ENCODE assay signal across 17 mouse cellular contexts in genomic region chr12:44300793-44301192, GRCm38 (mm10).
"Had no signal": no experiment of that assay in that cellular context is flagged by ENCODE, and none has a peak within 500 bp of the region (broad histone marks: within the 10 kb centered on the region; RNA-seq: fewer than 3 reads in every experiment).

No protein-coding gene starts in this region.

- ATAC-seq: lung, postnatal 0 days; midbrain, embryonic 13.5 days; midbrain, embryonic 15.5 days had no signal

- H3K4me2 ChIP-seq: lung, embryonic 15.5 days; midbrain, embryonic 11.5 days; midbrain, embryonic 13.5 days; midbrain, embryonic 15.5 days; neural tube, embryonic 12.5 days; stomach, embryonic 15.5 days had no signal

- H3K36me3 ChIP-seq: lung, embryonic 15.5 days; midbrain, embryonic 15.5 days had no signal

- H3K4me1 ChIP-seq: lung, embryonic 15.5 days; midbrain, embryonic 13.5 days; midbrain, embryonic 15.5 days; neural tube, embryonic 12.5 days; stomach, embryonic 15.5 days had no signal

- H3K27me3 ChIP-seq: lung, embryonic 15.5 days; megakaryocyte, embryonic 14.5 days; midbrain, embryonic 13.5 days; midbrain, embryonic 15.5 days; neural tube, embryonic 12.5 days; stomach, embryonic 15.5 days had no signal

- H3K27ac ChIP-seq: lung, embryonic 15.5 days; macrophage; midbrain, embryonic 13.5 days; midbrain, embryonic 15.5 days; neural tube, embryonic 12.5 days; stomach, embryonic 15.5 days; stomach, postnatal 0 days had no signal

- DNase-seq: lung, adult 2 months; lung, postnatal 14 days; lung, postnatal 36 days; right cerebral cortex, postnatal 14 days; thymus, adult 2 months; thymus, postnatal 25 days; thymus, postnatal 4 days had no signal

- H3K9ac ChIP-seq: lung, embryonic 15.5 days; midbrain, embryonic 13.5 days; midbrain, embryonic 15.5 days; neural tube, embryonic 12.5 days; stomach, embryonic 15.5 days had no signal

- H3K4me3 ChIP-seq: lung, embryonic 15.5 days; megakaryocyte, embryonic 14.5 days; midbrain, embryonic 13.5 days; midbrain, embryonic 15.5 days; neural tube, embryonic 12.5 days; stomach, embryonic 15.5 days had no signal

- H3K9me3 ChIP-seq: lung, embryonic 15.5 days; megakaryocyte, embryonic 14.5 days; midbrain, embryonic 13.5 days; midbrain, embryonic 15.5 days; neural tube, embryonic 12.5 days; stomach, embryonic 15.5 days had no signal
